Comparison of ENCODE assay signal across 8 mouse cellular contexts in the genomic region with DNA sequence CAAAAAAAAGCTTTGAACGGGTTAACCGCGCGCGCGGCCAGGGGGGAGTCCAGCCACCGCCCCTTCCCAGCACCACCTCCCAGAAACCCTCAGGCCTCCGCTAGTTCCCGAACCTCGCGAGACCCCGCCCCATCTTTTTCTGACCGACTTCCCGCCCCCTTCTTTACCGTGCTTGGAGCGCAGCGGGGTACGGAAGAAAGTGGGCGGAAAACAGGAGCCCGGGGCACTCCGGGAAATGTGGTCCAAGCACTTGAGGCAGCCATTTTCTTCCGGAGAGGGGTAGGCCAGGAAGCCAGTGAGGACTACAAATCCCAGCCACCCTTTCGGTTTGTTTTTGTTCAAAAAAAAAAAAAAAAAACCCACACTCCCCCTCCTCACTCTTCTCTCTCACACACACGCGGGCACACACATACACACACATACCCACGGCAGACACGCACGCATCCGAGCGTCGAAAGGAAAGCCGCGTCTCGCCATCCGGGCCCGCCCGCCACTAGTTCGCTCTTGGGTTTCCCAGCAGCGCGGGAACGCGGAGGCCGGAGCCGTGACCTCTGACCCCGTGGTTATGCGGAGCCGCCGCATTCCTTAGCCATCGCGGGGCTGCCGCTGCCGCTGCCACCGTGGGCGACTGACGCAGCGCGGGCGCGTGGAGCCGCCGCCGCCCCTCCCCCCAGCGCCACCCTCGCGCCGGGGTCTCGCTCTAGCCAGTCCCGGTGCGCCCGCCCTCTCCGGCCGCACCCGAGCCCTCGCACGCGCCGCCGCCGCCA. TPM values are rescaled to one million over a fixed set of nuclear protein-coding genes. Genes with fewer than 3 reads are reported as not detected.
DNase-seq lines count a peak whose midpoint lies in the region; ATAC-seq lines count a peak whose summit lies in the region.

A gene (plus strand): TSS at position 376 of the 767 bp plus-strand sequence.

- peak; percentile 98 to 99 for DNase-seq in adrenal gland, adult (ENCODE audit: inconsistent age in 2 of 2, low spot score in 1 of 2)
- DNase-seq in embryo, embryonic 10.5 days (ENCODE audit: low spot score) = peak; percentile 99
- DNase-seq in gastrocnemius, postnatal 14 days = peak; percentile 98
- DNase-seq in left cerebral cortex, postnatal 10 days (ENCODE audit: extremely low spot score in 1 of 2, low spot score in 2 of 2) = peak; percentile 97 to 99
- peak; percentile 94 for DNase-seq in right cerebral cortex, postnatal 25 days
- peak; percentile 97 to 98 for DNase-seq in urinary bladder, postnatal 4 days (ENCODE audit: low spot score in 2 of 2)

- peak; percentile 88 for ATAC-seq in inflammation-experienced regulatory T-cells, adult 6 months
- ATAC-seq in megakaryocyte-erythroid progenitor cell, adult 5-6 weeks (replicated peaks; ENCODE audit: low FRiP score, low TSS enrichment, poor library complexity, severe bottlenecking) = peak; percentile 87

- intact Hi-C loops in gastrocnemius, postnatal 14 days (cut with DNase I; ENCODE audit: low total_unique reads) = no loop called here
- intact Hi-C loops in left cerebral cortex, postnatal 10 days (cut with DNase I) = no loop called here

RNA-seq across cellular contexts. Expression of the gene that starts here (rescaled TPM):
- 1 to 10 TPM; 9.5 TPM for total RNA-seq in gastrocnemius, postnatal 14 days (2021)
- 10 to 100 TPM; 15.0 to 16.6 (median 15.9) TPM for polyA plus RNA-seq in inflammation-experienced regulatory T-cells, adult 6 months (2017; shearing (Covaris generic))
- total RNA-seq in left cerebral cortex, postnatal 10 days (2021) = 10 to 100 TPM; 38.8 to 41.5 TPM
- 51.5 and 58.9 TPM in 2 replicates for total RNA-seq in megakaryocyte-erythroid progenitor cell, adult 5-6 weeks (2014; fragmentation: Nextera tagmentation)
- 27.3 and 32.2 TPM in 2 replicates for total RNA-seq in megakaryocyte-erythroid progenitor cell, adult 5-6 weeks (2017)

Comparison
In these comparisons a context has a peak if more than half of its experiments do, and no peak if none do; other contexts are left out.
1. Peak in every context shown above with its lines: DNase-seq and ATAC-seq.